Mouse (Mus musculus): ENCODE measurements around the gene Col6a6. TPM values are rescaled to one million over a fixed set of nuclear protein-coding genes. Genes with fewer than 3 reads are reported as not detected.
"Not testable (repeated sequence)": the region's sequence is repeated elsewhere in the genome, so short reads cannot be mapped to it uniquely, and the experiment has no call there.

Col6a6 gene
- polyA plus RNA-seq (2016; fragmentation: Nextera tagmentation; extraction: Ambion mirVana): 0.13 and 0.17 TPM in 2 replicates

- Histone ChIP-seq H3K27me3 (ENCODE audit: insufficient read depth, poor library complexity, severe bottlenecking) (peaks cover 40% of the 10 kb centered on the region), H3K4me3 (peak within 1 kb of the TSS; percentile 43), H3K9me3 (no peaks in the 10 kb centered on the region), H3K4me1 (peaks cover 5% of the 10 kb centered on the region; the same call in 1 of the 2 replicates), H3K27ac (no peak within 1 kb of the TSS; the same call in 1 of the 2 replicates), H3K36me3 (no peaks in the 10 kb centered on the region)
- 24% methylated on average over 20 of the region's 20 CpGs for WGBS
- DNase-seq (ENCODE audit: low spot score): no peak
These were observed at the start of gene Col6a6 for GRCm38 (mm10) chr9:105827791-105828385. Col6a6 (minus strand) TSS chr9:105828160.

GRCm38 (mm10) chr9:105876124-105876523 is 48.2 kb upstream of the Col6a6 start:
- no peaks in the 10 kb centered on the region for H3K36me3 ChIP-seq
- no peaks in the 10 kb centered on the region for H3K4me1 ChIP-seq
- H3K27ac ChIP-seq: no peak overlapping the region
- no peak overlapping the region for H3K4me3 ChIP-seq
- DNase-seq (ENCODE audit: low spot score): no peak
- no peaks in the 10 kb centered on the region for H3K27me3 ChIP-seq (ENCODE audit: insufficient read depth, poor library complexity, severe bottlenecking)
- WGBS: 81% methylated on average over 4 of the region's 4 CpGs
- no peaks in the 10 kb centered on the region for H3K9me3 ChIP-seq

- WGBS: 69% methylated on average over 14 of the region's 14 CpGs
- no peak overlapping the region for H3K27ac ChIP-seq
These were observed 43.7 kb upstream of the Col6a6 start for GRCm38 (mm10) chr9:105871643-105872042.

GRCm38 (mm10) chr9:105857773-105858172 is 29.8 kb upstream of the Col6a6 start:
- Histone ChIP-seq H3K36me3 (no peaks in the 10 kb centered on the region), H3K27ac (no peak overlapping the region), H3K9me3 (no peaks in the 10 kb centered on the region), H3K4me1 (no peaks in the 10 kb centered on the region), H3K4me3 (no peak overlapping the region), H3K27me3 (ENCODE audit: insufficient read depth, poor library complexity, severe bottlenecking) (no peaks in the 10 kb centered on the region)
- 16% methylated on average over 6 of the region's 6 CpGs for WGBS
- no peak for DNase-seq (ENCODE audit: low spot score)

More at GRCm38 (mm10) chr9:105871643-105872042, 43.7 kb upstream of the Col6a6 start:
- Histone ChIP-seq H3K4me1 (no peaks in the 10 kb centered on the region), H3K27me3 (ENCODE audit: insufficient read depth, poor library complexity, severe bottlenecking) (no peaks in the 10 kb centered on the region), H3K36me3 (no peaks in the 10 kb centered on the region), H3K9me3 (no peaks in the 10 kb centered on the region), H3K4me3 (no peak overlapping the region)
- DNase-seq (ENCODE audit: low spot score): no peak

GRCm38 (mm10) chr9:105852778-105853065 is 24.8 kb upstream of the Col6a6 start:
- DNase-seq (ENCODE audit: low spot score): no peak
- 89% methylated on average over 1 of the region's 1 CpGs for WGBS
- no peak overlapping the region for H3K4me3 ChIP-seq
- no peaks in the 10 kb centered on the region for H3K9me3 ChIP-seq
- H3K27ac ChIP-seq: no peak overlapping the region
- no peaks in the 10 kb centered on the region for H3K36me3 ChIP-seq
- peaks cover 6% of the 10 kb centered on the region; the same call in 1 of the 2 replicates for H3K4me1 ChIP-seq
- no peaks in the 10 kb centered on the region for H3K27me3 ChIP-seq (ENCODE audit: insufficient read depth, poor library complexity, severe bottlenecking)

GRCm38 (mm10) chr9:105852015-105852777 is 24.2 kb upstream of the Col6a6 start:
- H3K4me3 ChIP-seq: no peak overlapping the region
- H3K27ac ChIP-seq: no peak overlapping the region
- peaks cover 9% of the 10 kb centered on the region; the same call in 1 of the 2 replicates for H3K4me1 ChIP-seq
- DNase-seq (ENCODE audit: low spot score): no peak
- H3K27me3 ChIP-seq (ENCODE audit: insufficient read depth, poor library complexity, severe bottlenecking): no peaks in the 10 kb centered on the region
- no peaks in the 10 kb centered on the region for H3K9me3 ChIP-seq
- WGBS: 73% methylated on average over 14 of the region's 14 CpGs
- H3K36me3 ChIP-seq: no peaks in the 10 kb centered on the region

GRCm38 (mm10) chr9:105851011-105851410 is 23.1 kb upstream of the Col6a6 start:
- H3K27ac ChIP-seq: no peak overlapping the region
- H3K4me1 ChIP-seq: peaks cover 9% of the 10 kb centered on the region; the same call in 1 of the 2 replicates
- H3K36me3 ChIP-seq: no peaks in the 10 kb centered on the region
- WGBS: 74% methylated on average over 3 of the region's 3 CpGs
- no peak overlapping the region for H3K4me3 ChIP-seq
- H3K27me3 ChIP-seq (ENCODE audit: insufficient read depth, poor library complexity, severe bottlenecking): no peaks in the 10 kb centered on the region
- no peaks in the 10 kb centered on the region for H3K9me3 ChIP-seq
- peak; percentile 51 for DNase-seq (ENCODE audit: low spot score)

GRCm38 (mm10) chr9:105848396-105848795 is 20.4 kb upstream of the Col6a6 start:
- H3K4me1 ChIP-seq: peaks cover 9% of the 10 kb centered on the region; the same call in 1 of the 2 replicates
- no peaks in the 10 kb centered on the region for H3K27me3 ChIP-seq (ENCODE audit: insufficient read depth, poor library complexity, severe bottlenecking)
- WGBS: 73% methylated on average over 4 of the region's 4 CpGs
- no peak overlapping the region for H3K4me3 ChIP-seq
- H3K27ac ChIP-seq: no peak overlapping the region
- H3K9me3 ChIP-seq: no peaks in the 10 kb centered on the region
- no peaks in the 10 kb centered on the region for H3K36me3 ChIP-seq
- DNase-seq (ENCODE audit: low spot score): peak; percentile 69

GRCm38 (mm10) chr9:105847261-105847660 is 19.3 kb upstream of the Col6a6 start:
- 77% methylated on average over 5 of the region's 5 CpGs for WGBS
- H3K9me3 ChIP-seq: no peaks in the 10 kb centered on the region
- no peaks in the 10 kb centered on the region for H3K27me3 ChIP-seq (ENCODE audit: insufficient read depth, poor library complexity, severe bottlenecking)
- H3K4me1 ChIP-seq: peaks cover 9% of the 10 kb centered on the region; the same call in 1 of the 2 replicates
- H3K27ac ChIP-seq: no peak overlapping the region
- DNase-seq (ENCODE audit: low spot score): peak; percentile 35
- no peaks in the 10 kb centered on the region for H3K36me3 ChIP-seq
- no peak overlapping the region for H3K4me3 ChIP-seq

GRCm38 (mm10) chr9:105841386-105841785 is 13.4 kb upstream of the Col6a6 start:
- WGBS: 51% methylated on average over 5 of the region's 5 CpGs
- not testable (repeated sequence) for H3K27ac ChIP-seq; H3K27me3 ChIP-seq (ENCODE audit: insufficient read depth, poor library complexity, severe bottlenecking); H3K4me3 ChIP-seq; H3K36me3 ChIP-seq; DNase-seq (ENCODE audit: low spot score); H3K9me3 ChIP-seq; H3K4me1 ChIP-seq

GRCm38 (mm10) chr9:105839147-105839515 is 11.2 kb upstream of the Col6a6 start:
- Histone ChIP-seq H3K27ac (no peak overlapping the region), H3K36me3 (no peaks in the 10 kb centered on the region), H3K27me3 (ENCODE audit: insufficient read depth, poor library complexity, severe bottlenecking) (no peaks in the 10 kb centered on the region), H3K9me3 (no peaks in the 10 kb centered on the region), H3K4me1 (peaks cover 8% of the 10 kb centered on the region), H3K4me3 (no peak overlapping the region)
- no peak for DNase-seq (ENCODE audit: low spot score)
- WGBS: 82% methylated on average over 5 of the region's 5 CpGs

- WGBS: 76% methylated on average over 4 of the region's 4 CpGs
- Histone ChIP-seq H3K27ac (no peak overlapping the region), H3K4me3 (no peak overlapping the region)
These were observed 10.6 kb upstream of the Col6a6 start for GRCm38 (mm10) chr9:105838396-105839146.

GRCm38 (mm10) chr9:105835587-105835986 is 7.6 kb upstream of the Col6a6 start:
- Histone ChIP-seq H3K27me3 (ENCODE audit: insufficient read depth, poor library complexity, severe bottlenecking) (no peaks in the 10 kb centered on the region), H3K9me3 (no peaks in the 10 kb centered on the region), H3K4me3 (peak overlapping the region; percentile 22; the same call in 1 of the 2 replicates), H3K27ac (peak overlapping the region; percentile 47; the same call in 1 of the 2 replicates), H3K4me1 (peaks cover 8% of the 10 kb centered on the region), H3K36me3 (no peaks in the 10 kb centered on the region)
- WGBS: 41% methylated on average over 7 of the region's 7 CpGs
- no peak for DNase-seq (ENCODE audit: low spot score)

More at GRCm38 (mm10) chr9:105838396-105839146, 10.6 kb upstream of the Col6a6 start:
- Histone ChIP-seq H3K4me1 (peaks cover 8% of the 10 kb centered on the region), H3K9me3 (no peaks in the 10 kb centered on the region), H3K36me3 (no peaks in the 10 kb centered on the region), H3K27me3 (ENCODE audit: insufficient read depth, poor library complexity, severe bottlenecking) (no peaks in the 10 kb centered on the region)
- no peak for DNase-seq (ENCODE audit: low spot score)

Measured in heart, embryonic 10.5 days (tissue).